Mouse (Mus musculus) testis, adult 2 months (tissue): ENCODE data around the gene Ccdc152. TPM values are rescaled to one million over a fixed set of nuclear protein-coding genes. Genes with fewer than 3 reads are reported as not detected.

Source experiments
- H3K27ac ChIP-seq: fragments of 200-500 bp; 2 replicates; pipeline ENCODE4 v1.5.1; 2012; ENCODE audit warnings: low read depth, low read length; ENCODE audit not compliant: control insufficient read depth, insufficient read depth
- H3K27me3 ChIP-seq: fragments of 200-500 bp; 2 replicates; pipeline ENCODE4 v1.6.1; 2012; ENCODE audit warnings: mild to moderate bottlenecking, low read length, moderate library complexity; ENCODE audit not compliant: control insufficient read depth, insufficient read depth
- H3K36me3 ChIP-seq: fragments of 200-500 bp; 2 replicates; pipeline ENCODE4 v1.6.1; 2012; ENCODE audit warnings: mild to moderate bottlenecking, low read length; ENCODE audit not compliant: control insufficient read depth, insufficient read depth
- H3K4me1 ChIP-seq: fragments of 200-500 bp; 2 replicates; pipeline ENCODE4 v1.6.1; 2012; ENCODE audit warnings: low read length; ENCODE audit not compliant: control insufficient read depth, insufficient read depth
- H3K4me3 ChIP-seq: fragments of 200-500 bp; 2 replicates; pipeline ENCODE4 v1.5.1; 2012; ENCODE audit warnings: low read depth, mild to moderate bottlenecking, low read length, moderate library complexity, mixed read lengths; ENCODE audit not compliant: control insufficient read depth
- CTCF ChIP-seq: fragments of 200-500 bp; IDR thresholded peaks from 2 replicates; pipeline ENCODE4 v1.5.1; 2012; ENCODE audit warnings: low read depth, mild to moderate bottlenecking, inconsistent platforms, low read length, moderate library complexity; ENCODE audit not compliant: control insufficient read depth, insufficient read depth, insufficient replicate concordance
- POLR2A ChIP-seq: fragments of 200-500 bp; IDR thresholded peaks from 2 replicates; pipeline ENCODE4 v1.6.1; 2012; ENCODE audit warnings: low read depth, mild to moderate bottlenecking, inconsistent platforms, low read length, moderate library complexity; ENCODE audit not compliant: control insufficient read depth
- polyA plus RNA-seq: library from polyadenylated mRNA; depleted of rRNA; stranded (reverse); fragments of >200 nt; gene quantifications from 2 replicates; pipeline ENCODE4 v1.2.3, GENCODE M21; 2012

The Ccdc152 gene
- polyA plus RNA-seq, 1 experiment, result 0.70 TPM

GRCm38 (mm10) chr15:3268247-3268646, 35.1 kb downstream of the Ccdc152 start, which contains the start of gene Selenop:
Selenop (plus strand) TSS chr15:3268547.
- no peaks in the 10 kb centered on the region for H3K36me3 ChIP-seq
- H3K27ac ChIP-seq, result no peak within 1 kb of the TSS
- no peak within 1 kb of the TSS for H3K4me3 ChIP-seq
- no peaks in the 10 kb centered on the region for H3K27me3 ChIP-seq
- H3K4me1 ChIP-seq, result 0 out of 2 replicates have a peak, but pooled peaks cover 2% of the 10 kb centered on the region
- TF ChIP-seq CTCF (no peak), POLR2A (no peak)

- TF ChIP-seq POLR2A (no peak), CTCF (no peak)
- H3K4me1 ChIP-seq, result no peaks in the 10 kb centered on the region
- no peaks in the 10 kb centered on the region for H3K27me3 ChIP-seq
- H3K27ac ChIP-seq, result no peak overlapping the region
- H3K4me3 ChIP-seq, result no peak overlapping the region
- no peaks in the 10 kb centered on the region for H3K36me3 ChIP-seq
Observed at GRCm38 (mm10) chr15:3264828-3265227, 38.5 kb downstream of the Ccdc152 start.

DNA sequence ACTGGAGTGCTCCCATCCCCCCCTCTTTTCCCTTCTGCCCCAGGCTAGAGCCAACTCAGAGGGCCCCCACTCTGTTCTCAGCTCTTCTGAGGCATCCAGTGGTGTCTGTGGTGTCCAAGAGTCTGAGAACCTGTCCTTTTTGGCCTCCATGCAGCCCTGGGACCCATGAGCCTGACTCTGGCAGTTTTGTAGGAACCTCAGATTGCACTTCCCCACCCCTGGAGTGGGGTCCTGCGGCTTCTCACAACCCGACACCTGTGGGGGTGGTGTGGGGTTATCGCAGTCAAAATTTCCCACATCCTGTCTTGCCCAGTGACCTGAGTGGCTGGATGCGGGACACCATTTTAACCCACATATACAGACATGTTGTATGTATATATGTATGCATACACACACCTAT, 39.0 kb downstream of the Ccdc152 start:
- Histone ChIP-seq H3K27ac (no peak overlapping the region), H3K4me1 (no peaks in the 10 kb centered on the region), H3K36me3 (no peaks in the 10 kb centered on the region), H3K27me3 (no peaks in the 10 kb centered on the region), H3K4me3 (no peak overlapping the region)
- TF ChIP-seq POLR2A (no peak), CTCF (no peak)

- H3K4me3 ChIP-seq, result no peak overlapping the region
- no peaks in the 10 kb centered on the region for H3K27me3 ChIP-seq
- no peaks in the 10 kb centered on the region for H3K36me3 ChIP-seq
- no peaks in the 10 kb centered on the region for H3K4me1 ChIP-seq
- no peak overlapping the region for H3K27ac ChIP-seq
- TF ChIP-seq POLR2A (no peak), CTCF (no peak)
Observed at GRCm38 (mm10) chr15:3262883-3263282, 40.4 kb downstream of the Ccdc152 start.

DNA sequence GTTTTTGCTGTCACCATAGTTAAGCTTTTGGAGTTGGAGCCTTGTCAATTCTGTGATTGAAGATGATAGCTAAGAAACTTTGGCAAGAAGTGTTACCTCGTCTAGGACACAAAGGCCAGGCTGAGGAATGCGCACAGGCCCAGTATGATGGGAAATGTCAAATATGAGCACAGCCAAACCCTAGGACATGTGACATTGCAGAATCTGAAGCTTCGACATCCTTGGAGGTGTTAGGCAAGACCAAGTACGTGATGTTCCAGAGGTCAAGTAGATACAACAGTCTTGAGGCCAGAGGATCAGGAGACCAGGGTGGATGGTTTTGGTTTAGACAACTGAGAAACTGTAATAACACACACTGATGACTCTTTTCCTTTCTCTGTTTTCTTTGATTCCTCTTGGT, 43.0 kb downstream of the Ccdc152 start:
- TF ChIP-seq POLR2A, result no peak
- no peak for TF ChIP-seq CTCF
- H3K27ac ChIP-seq, result no peak overlapping the region
- H3K36me3 ChIP-seq, result no peaks in the 10 kb centered on the region
- no peak overlapping the region for H3K4me3 ChIP-seq
- no peaks in the 10 kb centered on the region for H3K27me3 ChIP-seq
- H3K4me1 ChIP-seq, result no peaks in the 10 kb centered on the region

DNA sequence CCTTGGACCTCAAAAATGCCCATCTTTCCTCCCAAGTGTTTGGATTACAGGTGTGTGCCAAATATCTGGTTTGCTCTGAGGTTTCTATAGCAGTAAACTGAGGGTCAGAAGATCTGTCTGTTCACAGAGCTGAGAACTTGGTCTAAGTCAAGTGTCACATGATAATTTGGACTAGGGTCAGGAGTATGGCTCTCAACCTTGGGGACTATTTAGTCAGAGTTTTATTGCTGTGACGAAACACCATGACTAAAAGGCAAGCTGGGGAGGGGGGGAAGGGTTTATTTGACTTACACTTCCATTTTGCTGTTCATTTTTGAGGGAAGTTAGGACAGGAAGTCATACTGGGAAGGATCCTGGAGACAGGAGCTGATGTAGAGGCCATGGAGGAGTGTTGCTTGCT, 44.3 kb downstream of the Ccdc152 start:
- Histone ChIP-seq H3K36me3 (no peaks in the 10 kb centered on the region), H3K4me3 (no peak overlapping the region), H3K4me1 (no peaks in the 10 kb centered on the region), H3K27ac (no peak overlapping the region), H3K27me3 (no peaks in the 10 kb centered on the region)
- TF ChIP-seq CTCF (no peak), POLR2A (no peak)

GRCm38 (mm10) chr15:3251718-3252067, 51.6 kb downstream of the Ccdc152 start:
- no peak for TF ChIP-seq POLR2A
- no peak for TF ChIP-seq CTCF
- H3K36me3 ChIP-seq, result no peaks in the 10 kb centered on the region
- H3K4me1 ChIP-seq, result 0 out of 2 replicates have a peak, but pooled peaks cover 3% of the 10 kb centered on the region
- H3K4me3 ChIP-seq, result no peak overlapping the region
- no peaks in the 10 kb centered on the region for H3K27me3 ChIP-seq
- H3K27ac ChIP-seq, result no peak overlapping the region
